Mouse (Mus musculus) megakaryocyte, embryonic 14.5 days (primary cell): ENCODE measurements around the gene Aff3. TPM values are rescaled to one million over a fixed set of nuclear protein-coding genes. Genes with fewer than 3 reads are reported as not detected.

ENCODE experiments used
- H3K27me3 ChIP-seq: replicated peaks from 2 replicates; pipeline ENCODE3; 2012; ENCODE audit warnings: inconsistent platforms
- H3K36me3 ChIP-seq: replicated peaks from 2 replicates; pipeline ENCODE3; 2012; ENCODE audit warnings: low read length, inconsistent platforms, mixed read lengths
- H3K4me1 ChIP-seq: 2 replicates; pipeline ENCODE4 v1.6.1; 2012; ENCODE audit warnings: inconsistent platforms
- H3K4me3 ChIP-seq: replicated peaks from 2 replicates; pipeline ENCODE3; 2012; ENCODE audit warnings: moderate library complexity, mild to moderate bottlenecking, inconsistent platforms
- H3K9me3 ChIP-seq: 2 replicates; pipeline ENCODE4 v1.6.1; 2012; ENCODE audit warnings: inconsistent platforms
- FLI1 ChIP-seq: IDR thresholded peaks from 2 replicates; pipeline ENCODE4 v1.6.1; 2012; ENCODE audit warnings: low read length, inconsistent platforms, mixed read lengths
- GATA1 ChIP-seq: IDR thresholded peaks from 3 replicates; pipeline ENCODE4 v1.6.1; 2012; ENCODE audit warnings: mixed read lengths, low read length, inconsistent platforms, borderline replicate concordance
- polyA plus RNA-seq: library from polyadenylated mRNA; stranded (reverse); fragments of >175 nt; gene quantifications from 2 replicates; pipeline ENCODE4 v1.2.3, GENCODE M21; 2012; ENCODE audit warnings: low replicate concordance; ENCODE audit not compliant: insufficient read depth

Gene Aff3
- polyA plus RNA-seq, 1 experiment, result 4.4 TPM

- Histone ChIP-seq H3K27me3 (peaks cover 2% of the 10 kb centered on the region), H3K4me3 (peak overlapping the region; percentile 2), H3K4me1 (peaks cover 20% of the 10 kb centered on the region), H3K36me3 (no peaks in the 10 kb centered on the region), H3K9me3 (no peaks in the 10 kb centered on the region)
- TF ChIP-seq FLI1 (no peak), GATA1 (no peak)
These were observed 215.9 kb downstream of the Aff3 start for GRCm38 (mm10) chr1:38448854-38449253.

DNA sequence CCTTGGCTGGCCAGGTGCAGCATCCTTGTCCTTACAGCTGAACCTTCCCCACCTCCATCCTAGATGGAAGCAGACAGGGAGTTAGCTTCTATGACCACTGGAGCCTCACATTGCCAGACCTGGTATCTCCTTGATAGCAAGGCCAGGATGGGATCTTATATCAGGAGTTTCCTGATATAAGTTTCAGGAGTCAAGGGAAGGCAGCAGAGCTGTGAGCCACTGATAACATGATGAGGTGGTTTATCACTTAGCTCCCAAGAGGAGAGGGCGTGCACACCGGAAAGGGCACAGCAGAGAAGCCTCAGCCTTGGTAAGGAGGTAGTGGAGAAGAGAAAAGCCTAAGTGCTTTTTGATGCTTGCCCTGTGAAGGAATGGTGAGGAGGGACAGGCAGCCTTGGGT, 217.2 kb downstream of the Aff3 start:
- H3K36me3 ChIP-seq, result no peaks in the 10 kb centered on the region
- no peaks in the 10 kb centered on the region for H3K9me3 ChIP-seq
- peaks cover 2% of the 10 kb centered on the region for H3K27me3 ChIP-seq
- TF ChIP-seq FLI1, result no peak
- H3K4me3 ChIP-seq, result no peak overlapping the region
- peaks cover 20% of the 10 kb centered on the region for H3K4me1 ChIP-seq

DNA sequence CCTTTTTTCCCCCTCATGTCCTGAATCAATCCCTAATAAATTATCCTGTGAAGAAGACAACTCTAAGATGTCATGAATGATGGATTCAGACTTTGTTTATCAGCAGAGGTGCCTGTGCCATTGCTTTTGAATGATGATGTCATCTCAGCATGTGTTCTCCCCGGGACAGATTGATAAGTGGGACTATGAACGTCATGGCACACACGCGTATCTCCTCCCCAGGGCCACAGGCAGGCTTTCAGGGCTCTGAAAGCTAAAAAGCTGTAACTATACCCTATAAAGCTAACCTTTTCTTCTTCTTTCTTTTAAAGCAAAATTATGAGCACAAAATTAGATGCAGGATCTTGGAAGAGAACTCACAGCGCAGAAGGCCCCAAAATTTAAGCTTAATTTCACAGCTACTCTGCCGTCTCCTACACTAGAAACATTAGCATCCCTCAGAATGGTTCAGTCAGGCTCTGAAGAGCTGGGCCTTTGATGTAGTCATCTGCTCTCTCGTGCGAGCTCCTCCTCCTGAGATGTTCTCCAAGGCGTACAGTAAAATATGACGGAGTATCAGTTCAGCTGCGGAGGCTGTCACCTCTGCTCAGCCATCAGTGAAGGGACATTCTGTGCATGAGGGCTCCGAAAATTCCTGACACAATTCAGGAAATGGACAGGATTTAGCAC, 218.5 kb downstream of the Aff3 start:
- Histone ChIP-seq H3K27me3 (peaks cover 2% of the 10 kb centered on the region), H3K36me3 (no peaks in the 10 kb centered on the region), H3K9me3 (no peaks in the 10 kb centered on the region), H3K4me3 (no peak overlapping the region), H3K4me1 (peaks cover 32% of the 10 kb centered on the region)
- TF ChIP-seq FLI1 (no peak), GATA1 (no peak)

- TF ChIP-seq FLI1 (no peak), GATA1 (no peak)
- Histone ChIP-seq H3K36me3 (no peaks in the 10 kb centered on the region), H3K27me3 (no peaks in the 10 kb centered on the region), H3K9me3 (no peaks in the 10 kb centered on the region), H3K4me1 (peaks cover 25% of the 10 kb centered on the region), H3K4me3 (no peak overlapping the region)
These were observed 221.9 kb downstream of the Aff3 start for GRCm38 (mm10) chr1:38442887-38443286.

GRCm38 (mm10) chr1:38442479-38442878, 222.3 kb downstream of the Aff3 start:
- Histone ChIP-seq H3K36me3 (no peaks in the 10 kb centered on the region), H3K27me3 (no peaks in the 10 kb centered on the region), H3K9me3 (no peaks in the 10 kb centered on the region), H3K4me1 (peaks cover 24% of the 10 kb centered on the region), H3K4me3 (no peak overlapping the region)
- TF ChIP-seq FLI1 (no peak), GATA1 (no peak)

GRCm38 (mm10) chr1:38441800-38442199, 223.0 kb downstream of the Aff3 start:
- TF ChIP-seq GATA1, result no peak
- TF ChIP-seq FLI1, result no peak
- peaks cover 21% of the 10 kb centered on the region for H3K4me1 ChIP-seq

GRCm38 (mm10) chr1:38440471-38440815, 224.3 kb downstream of the Aff3 start:
- H3K9me3 ChIP-seq, result no peaks in the 10 kb centered on the region
- no peaks in the 10 kb centered on the region for H3K36me3 ChIP-seq
- TF ChIP-seq FLI1 (no peak), GATA1 (no peak)
- no peaks in the 10 kb centered on the region for H3K27me3 ChIP-seq
- H3K4me3 ChIP-seq, result no peak overlapping the region
- peaks cover 21% of the 10 kb centered on the region for H3K4me1 ChIP-seq

More at GRCm38 (mm10) chr1:38441800-38442199, 223.0 kb downstream of the Aff3 start:
- Histone ChIP-seq H3K9me3 (no peaks in the 10 kb centered on the region), H3K4me3 (no peak overlapping the region), H3K36me3 (no peaks in the 10 kb centered on the region), H3K27me3 (no peaks in the 10 kb centered on the region)

DNA sequence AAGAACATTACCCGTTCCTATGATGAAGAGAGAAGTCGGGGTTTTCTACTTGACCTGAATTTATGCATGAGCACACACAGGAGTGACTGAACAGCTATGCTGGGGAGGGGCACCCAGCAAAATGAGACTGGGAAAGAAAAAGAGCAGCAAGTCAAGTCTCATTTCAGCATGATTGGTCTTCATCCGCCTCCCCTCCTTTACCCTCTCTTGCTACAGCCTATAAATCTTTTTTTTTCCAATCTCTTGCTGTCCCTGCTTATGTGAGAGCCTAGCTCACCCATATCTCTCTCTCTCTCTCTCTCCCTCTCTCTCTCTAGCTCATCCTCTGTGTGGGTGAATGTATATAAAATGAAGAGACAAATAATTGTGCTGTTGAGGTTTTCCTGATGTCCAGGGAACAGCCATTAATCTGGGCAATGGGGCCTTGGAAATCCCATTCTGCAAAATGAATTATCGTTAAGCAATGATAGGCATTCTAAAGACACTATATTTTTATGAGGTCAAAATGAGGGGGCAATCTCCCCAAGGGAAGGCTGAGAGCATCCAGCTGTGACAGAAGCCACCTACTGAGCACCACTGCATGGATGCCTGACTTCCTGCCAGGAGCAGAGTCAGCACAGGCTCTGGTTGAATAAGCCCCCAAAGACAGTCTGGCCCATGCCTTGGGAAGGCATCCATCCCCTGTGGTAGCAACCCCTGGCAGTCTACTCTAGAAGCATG, 224.8 kb downstream of the Aff3 start:
- no peaks in the 10 kb centered on the region for H3K36me3 ChIP-seq
- no peak overlapping the region for H3K4me3 ChIP-seq
- H3K27me3 ChIP-seq, result no peaks in the 10 kb centered on the region
- H3K9me3 ChIP-seq, result no peaks in the 10 kb centered on the region
- H3K4me1 ChIP-seq, result peaks cover 21% of the 10 kb centered on the region
- TF ChIP-seq FLI1 (no peak), GATA1 (no peak)

DNA sequence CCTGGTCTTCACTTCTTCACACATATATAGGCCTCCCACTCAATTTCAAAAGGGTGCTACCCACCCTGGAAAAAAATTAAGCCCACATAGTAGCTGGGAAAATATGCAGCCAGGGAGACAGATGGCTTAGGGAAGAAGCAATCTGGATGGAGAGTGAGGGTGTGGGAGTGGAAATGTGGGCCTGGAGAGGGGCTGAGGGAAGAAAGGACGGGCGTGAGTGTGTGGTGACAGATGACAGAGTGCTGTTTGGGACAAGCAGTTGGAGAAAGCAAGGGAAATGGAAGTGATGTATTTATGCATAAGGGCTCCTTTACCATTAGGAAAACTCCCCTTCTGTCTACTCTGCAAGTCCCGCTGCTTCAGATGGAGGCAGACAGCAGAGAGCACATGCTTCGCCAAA, 226.3 kb downstream of the Aff3 start:
- no peaks in the 10 kb centered on the region for H3K36me3 ChIP-seq
- TF ChIP-seq GATA1 (no peak), FLI1 (no peak)
- peaks cover 21% of the 10 kb centered on the region for H3K4me1 ChIP-seq
- H3K9me3 ChIP-seq, result no peaks in the 10 kb centered on the region
- H3K27me3 ChIP-seq, result no peaks in the 10 kb centered on the region
- no peak overlapping the region for H3K4me3 ChIP-seq

GRCm38 (mm10) chr1:38437671-38438070, 227.1 kb downstream of the Aff3 start:
- Histone ChIP-seq H3K36me3 (no peaks in the 10 kb centered on the region), H3K27me3 (no peaks in the 10 kb centered on the region), H3K4me3 (peak overlapping the region; percentile 76), H3K4me1 (peaks cover 21% of the 10 kb centered on the region), H3K9me3 (no peaks in the 10 kb centered on the region)
- no peak for TF ChIP-seq FLI1
